Mouse (Mus musculus): ENCODE measurements at regions not wholly inside any gene's neighbourhood (a gene's known extent, or its start where the extent isn't known, plus 50 kb on each side); places are given as distances from the start of the nearest gene placed in this dataset.

GRCm38 (mm10) chr4:152936614-152937013 is 458.9 kb upstream of the Kcnab2 start:
- no peak for TF ChIP-seq CTCF (IDR thresholded peaks at IDR 0.05; ENCODE audit: low read depth, low read length)
- TF ChIP-seq POLR2A (IDR thresholded peaks at IDR 0.05; ENCODE audit: borderline replicate concordance, low read depth, low read length) = no peak
